Mouse (Mus musculus) CD4-positive naive resting alpha-beta T cell, adult 57 days (primary cell): ENCODE data around the gene Lilr4b. TPM values are rescaled to one million over a fixed set of nuclear protein-coding genes. Genes with fewer than 3 reads are reported as not detected.

Experiments
- total RNA-seq: library from RNA; stranded (reverse); gene quantifications from one replicate; pipeline ENCODE4 v1.2.4, GENCODE M21; 2023

Lilr4b gene
- 6.7 TPM for total RNA-seq

DNA sequence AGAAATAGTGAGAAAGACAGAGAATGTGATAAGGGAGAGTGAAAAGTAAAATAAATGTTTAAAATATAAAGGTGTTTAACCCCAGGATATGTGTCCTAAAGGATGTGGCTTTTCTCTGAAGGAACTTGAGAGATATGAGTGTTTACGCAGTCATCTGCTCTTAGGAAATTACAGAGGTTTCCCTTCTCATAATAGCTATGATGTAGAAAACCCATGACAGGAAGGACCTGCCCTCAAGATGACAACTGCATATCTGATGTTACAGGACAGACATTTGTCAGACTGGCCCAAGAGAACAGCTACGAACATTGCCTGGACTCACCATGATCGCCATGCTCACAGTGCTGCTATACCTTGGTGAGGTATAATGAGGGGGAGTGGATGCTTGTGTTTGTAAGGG, at the start of gene Lilr4b, which contains the start of gene Gm49339:
Lilr4b (plus strand) TSS at position 236 of the 400 bp plus-strand sequence.
Gm49339 (plus strand) TSS at position 216 of the 400 bp plus-strand sequence.

DNA sequence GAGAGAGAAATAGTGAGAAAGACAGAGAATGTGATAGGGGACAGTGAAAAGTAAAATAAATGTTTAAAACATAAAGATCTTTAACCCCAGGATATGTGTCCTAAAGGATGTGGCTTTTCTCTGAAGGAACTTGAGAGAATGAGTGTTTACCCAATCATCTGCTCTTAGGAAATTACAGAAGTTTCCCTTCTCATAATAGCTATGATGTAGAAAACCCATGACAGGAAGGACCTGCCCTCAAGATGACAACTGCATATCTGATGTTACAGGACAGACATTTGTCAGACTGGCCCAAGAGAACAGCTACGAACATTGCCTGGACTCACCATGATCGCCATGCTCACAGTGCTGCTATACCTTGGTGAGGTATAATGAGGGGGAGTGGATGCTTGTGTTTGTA, 10.3 kb downstream of the Lilr4b start, which contains the start of gene Lilrb4a:
Lilrb4a (plus strand) TSS at position 266 of the 400 bp plus-strand sequence.

Other genes starting within 250 kb of the Lilr4b start
- gene Gm49339, start within 50 bp of the Lilr4b start, total RNA-seq: 0.33 TPM
- 6.0 TPM for gene Lilrb4a, start 10.3 kb downstream of the Lilr4b start, total RNA-seq
- not detected for gene Fam162b, start 109.9 kb downstream of the Lilr4b start, total RNA-seq
- gene Gprc6a, start 150.8 kb downstream of the Lilr4b start, total RNA-seq: not detected
- not detected for gene Rfx6, start 197.1 kb downstream of the Lilr4b start, total RNA-seq